Mouse (Mus musculus): ENCODE results near the gene Mov10l1. TPM values are rescaled to one million over a fixed set of nuclear protein-coding genes. Genes with fewer than 3 reads are reported as not detected.

Mov10l1 gene
- polyA plus RNA-seq, 1 experiment from 2014 or later = 69.4 TPM

DNA sequence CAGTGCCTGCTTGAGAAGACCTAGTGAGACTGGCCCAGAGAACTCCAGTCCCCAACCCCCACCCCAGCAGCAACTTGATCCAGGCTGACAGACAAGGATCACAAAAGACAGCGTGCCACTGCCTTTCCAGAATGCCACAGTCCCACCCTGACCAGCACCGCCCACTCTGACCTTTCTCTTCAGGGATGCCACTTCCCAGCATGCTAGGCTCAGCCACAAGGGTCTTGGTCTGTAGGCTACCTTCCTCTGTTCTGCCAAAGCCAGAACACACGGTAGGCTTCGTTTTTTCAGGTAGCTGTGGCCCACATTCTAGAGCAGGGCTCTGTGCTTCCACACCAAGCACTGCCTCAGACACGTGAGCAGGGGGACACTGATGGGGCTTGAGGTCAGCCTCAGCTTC lies 119.9 kb downstream of the Mov10l1 start:
- H3K4me1 ChIP-seq (replicated peaks) = no peaks in the 10 kb centered on the region
- H3K9me3 ChIP-seq (replicated peaks) = no peaks in the 10 kb centered on the region
- 79% methylated on average over 5 of the region's 5 CpGs for WGBS
- ATAC-seq (replicated peaks; ENCODE audit: insufficient number of reproducible peaks, insufficient read depth, low FRiP score, low read depth) = no peak
- H3K4me2 ChIP-seq = no peak overlapping the region
- H3K4me3 ChIP-seq = no peak overlapping the region
- H3K27ac ChIP-seq = no peak overlapping the region
- H3K36me3 ChIP-seq = peaks cover 91% of the 10 kb centered on the region
- no peak overlapping the region for H3K9ac ChIP-seq
- no peaks in the 10 kb centered on the region for H3K27me3 ChIP-seq

DNA sequence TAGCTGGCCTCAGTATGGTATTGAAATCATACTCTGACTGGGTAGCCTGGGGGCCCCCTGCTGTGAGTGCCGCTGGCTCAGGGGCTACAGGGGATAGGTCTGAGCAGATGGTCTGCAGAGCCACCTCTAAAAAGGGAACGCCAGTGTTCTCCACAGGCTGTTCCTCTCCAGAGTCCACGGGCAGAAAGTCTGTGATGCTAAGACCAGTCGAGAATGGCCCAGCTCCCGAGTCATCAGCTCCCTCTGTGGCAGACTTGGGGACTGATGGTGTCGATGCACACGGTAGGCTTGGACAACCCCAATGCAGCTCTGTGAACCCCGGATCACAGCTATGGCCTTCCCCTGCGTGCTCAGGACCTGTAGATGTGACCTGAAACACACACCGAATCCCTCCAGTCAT lies 121.2 kb downstream of the Mov10l1 start:
- 88% methylated on average over 10 of the region's 10 CpGs for WGBS
- ATAC-seq (replicated peaks; ENCODE audit: insufficient number of reproducible peaks, insufficient read depth, low FRiP score, low read depth) = no peak
- Histone ChIP-seq H3K4me1 (replicated peaks) (no peaks in the 10 kb centered on the region), H3K4me2 (no peak overlapping the region), H3K9ac (no peak overlapping the region), H3K9me3 (replicated peaks) (no peaks in the 10 kb centered on the region), H3K27me3 (no peaks in the 10 kb centered on the region), H3K4me3 (no peak overlapping the region), H3K27ac (no peak overlapping the region), H3K36me3 (peaks cover 91% of the 10 kb centered on the region)

DNA sequence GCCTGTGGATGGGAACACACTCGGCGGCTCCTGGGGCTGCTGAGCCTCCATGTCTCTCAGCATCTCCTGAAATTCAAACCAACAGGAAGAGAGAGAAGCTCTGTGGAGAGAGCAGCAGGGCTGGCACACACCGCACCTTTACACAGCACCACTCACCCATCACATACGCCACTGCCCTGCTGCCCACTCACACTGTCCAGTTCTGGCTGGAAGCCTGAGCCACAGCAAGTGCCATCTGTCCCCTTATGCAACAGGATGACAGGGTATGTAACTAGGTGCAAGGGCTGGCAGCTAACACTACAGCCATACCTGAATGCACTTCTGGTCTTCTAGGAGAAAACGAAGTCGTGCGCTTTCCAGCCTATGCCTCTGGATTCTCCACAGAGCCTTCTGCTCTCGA lies 121.7 kb downstream of the Mov10l1 start:
- H3K9ac ChIP-seq = no peak overlapping the region
- H3K36me3 ChIP-seq = peaks cover 91% of the 10 kb centered on the region
- 95% methylated on average over 8 of the region's 8 CpGs for WGBS
- H3K4me1 ChIP-seq (replicated peaks) = no peaks in the 10 kb centered on the region
- no peak overlapping the region for H3K27ac ChIP-seq
- no peaks in the 10 kb centered on the region for H3K9me3 ChIP-seq (replicated peaks)
- no peak for ATAC-seq (replicated peaks; ENCODE audit: insufficient number of reproducible peaks, insufficient read depth, low FRiP score, low read depth)
- no peaks in the 10 kb centered on the region for H3K27me3 ChIP-seq
- no peak overlapping the region for H3K4me3 ChIP-seq
- no peak overlapping the region for H3K4me2 ChIP-seq

Other genes starting within 250 kb of the Mov10l1 start
- gene Brd1, start 248.7 kb upstream of the Mov10l1 start, polyA plus RNA-seq (2015; fragmentation: Nextera tagmentation; extraction: Ambion mirVana) = 10.5 and 11.3 TPM in 2 replicates
- 9.0 and 12.3 TPM in 2 replicates for gene Zbed4, start 231.2 kb upstream of the Mov10l1 start, polyA plus RNA-seq (2015; fragmentation: Nextera tagmentation; extraction: Ambion mirVana)
- 8.6 and 11.2 TPM in 2 replicates for gene Alg12, start 163.6 kb upstream of the Mov10l1 start, polyA plus RNA-seq (2015; fragmentation: Nextera tagmentation; extraction: Ambion mirVana)
- 47.5 and 62.1 TPM in 2 replicates for gene Creld2, start 163.3 kb upstream of the Mov10l1 start, polyA plus RNA-seq (2015; fragmentation: Nextera tagmentation; extraction: Ambion mirVana)
- gene Pim3, start 120.7 kb upstream of the Mov10l1 start, polyA plus RNA-seq (2015; fragmentation: Nextera tagmentation; extraction: Ambion mirVana) = 61.4 and 71.9 TPM in 2 replicates
- gene Ttll8, start 28.5 kb upstream of the Mov10l1 start, polyA plus RNA-seq (2015; fragmentation: Nextera tagmentation; extraction: Ambion mirVana) = not detected in 2 replicates
- not detected in 2 replicates for gene Mlc1, start 3.9 kb upstream of the Mov10l1 start, polyA plus RNA-seq (2015; fragmentation: Nextera tagmentation; extraction: Ambion mirVana)
- 1.5 and 1.7 TPM in 2 replicates for gene Panx2, start 76.8 kb downstream of the Mov10l1 start, polyA plus RNA-seq (2015; fragmentation: Nextera tagmentation; extraction: Ambion mirVana)
- gene Trabd, start 92.2 kb downstream of the Mov10l1 start, polyA plus RNA-seq (2015; fragmentation: Nextera tagmentation; extraction: Ambion mirVana) = 40.8 and 56.4 TPM in 2 replicates
- 10.1 and 14.1 TPM in 2 replicates for gene Selenoo, start 106.2 kb downstream of the Mov10l1 start, polyA plus RNA-seq (2015; fragmentation: Nextera tagmentation; extraction: Ambion mirVana)
- gene Tubgcp6, start 140.2 kb downstream of the Mov10l1 start, polyA plus RNA-seq (2015; fragmentation: Nextera tagmentation; extraction: Ambion mirVana) = 7.9 and 10.6 TPM in 2 replicates
- gene Hdac10, start 145.8 kb downstream of the Mov10l1 start, polyA plus RNA-seq (2015; fragmentation: Nextera tagmentation; extraction: Ambion mirVana) = 14.8 and 18.2 TPM in 2 replicates
- 16.0 and 19.1 TPM in 2 replicates for gene Mapk12, start 157.8 kb downstream of the Mov10l1 start, polyA plus RNA-seq (2015; fragmentation: Nextera tagmentation; extraction: Ambion mirVana)
- gene Mapk11, start 166.7 kb downstream of the Mov10l1 start, polyA plus RNA-seq (2015; fragmentation: Nextera tagmentation; extraction: Ambion mirVana) = 3.1 and 4.1 TPM in 2 replicates
- gene Plxnb2, start 197.9 kb downstream of the Mov10l1 start, polyA plus RNA-seq (2015; fragmentation: Nextera tagmentation; extraction: Ambion mirVana) = 76.5 and 109 TPM in 2 replicates
- 15.3 and 18.2 TPM in 2 replicates for gene Dennd6b, start 213.6 kb downstream of the Mov10l1 start, polyA plus RNA-seq (2015; fragmentation: Nextera tagmentation; extraction: Ambion mirVana)
- 18.6 and 22.7 TPM in 2 replicates for gene Ppp6r2, start 228.6 kb downstream of the Mov10l1 start, polyA plus RNA-seq (2015; fragmentation: Nextera tagmentation; extraction: Ambion mirVana)

Measured in heart, embryonic 15.5 days (tissue).